Mouse (Mus musculus): ENCODE results near the gene Megf9.

The Megf9 gene

GRCm38 (mm10) chr4:70523346-70523745 is 11.4 kb downstream of the Megf9 start:
- DNase-seq (ENCODE audit: low read depth, low spot score), result no peak

- no peak for DNase-seq (ENCODE audit: low read depth, low spot score)
These were observed 13.1 kb downstream of the Megf9 start for GRCm38 (mm10) chr4:70521506-70522292.

GRCm38 (mm10) chr4:70517646-70518045 is 17.1 kb downstream of the Megf9 start:
- no peak for DNase-seq (ENCODE audit: low read depth, low spot score)

DNA sequence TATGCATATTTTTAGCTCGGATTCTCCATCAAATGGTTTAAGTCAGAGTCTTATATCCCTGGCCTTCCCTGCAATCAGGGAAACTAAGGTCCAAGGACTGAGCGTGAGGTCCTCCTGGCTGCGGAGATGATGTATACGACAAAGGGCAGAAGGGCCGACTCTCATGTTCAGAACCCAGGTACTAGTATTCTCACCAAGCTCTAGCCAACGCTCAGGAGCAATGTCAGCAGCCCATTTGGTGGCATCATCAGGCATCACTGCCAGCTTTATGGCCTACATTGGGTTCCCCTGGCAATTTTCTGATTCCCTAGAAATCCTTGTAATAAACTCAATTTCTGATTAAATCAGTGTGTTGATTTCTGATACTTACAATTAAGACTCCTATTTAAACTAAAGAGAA is 18.5 kb downstream of the Megf9 start:
- DNase-seq (ENCODE audit: low read depth, low spot score), result no peak

DNA sequence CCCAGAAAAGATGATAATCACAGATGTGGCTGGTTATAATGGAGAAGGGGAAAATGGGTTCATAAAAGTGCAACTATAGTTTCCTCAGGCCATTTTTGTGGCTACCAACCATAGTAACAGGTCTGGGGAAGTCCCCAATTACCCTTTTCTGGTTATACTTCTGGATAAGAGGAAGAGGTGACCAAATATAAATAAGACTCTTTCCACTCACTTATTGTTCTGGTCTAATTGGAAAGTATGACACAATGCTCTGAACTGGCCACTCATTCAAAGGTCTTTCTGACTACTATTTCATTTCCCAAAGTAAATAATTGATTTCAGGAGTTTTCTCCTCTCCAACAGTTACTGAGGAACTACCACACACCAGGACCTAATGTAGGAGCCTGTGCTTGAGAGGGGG is 19.3 kb downstream of the Megf9 start:
- DNase-seq (ENCODE audit: low read depth, low spot score), result no peak

GRCm38 (mm10) chr4:70509987-70510386 is 24.8 kb downstream of the Megf9 start:
- DNase-seq (ENCODE audit: low read depth, low spot score), result no peak

- no peak for DNase-seq (ENCODE audit: low read depth, low spot score)
These were observed 25.2 kb downstream of the Megf9 start for GRCm38 (mm10) chr4:70509565-70509964.

GRCm38 (mm10) chr4:70508207-70508606 is 26.6 kb downstream of the Megf9 start:
- no peak for DNase-seq (ENCODE audit: low read depth, low spot score)

DNA sequence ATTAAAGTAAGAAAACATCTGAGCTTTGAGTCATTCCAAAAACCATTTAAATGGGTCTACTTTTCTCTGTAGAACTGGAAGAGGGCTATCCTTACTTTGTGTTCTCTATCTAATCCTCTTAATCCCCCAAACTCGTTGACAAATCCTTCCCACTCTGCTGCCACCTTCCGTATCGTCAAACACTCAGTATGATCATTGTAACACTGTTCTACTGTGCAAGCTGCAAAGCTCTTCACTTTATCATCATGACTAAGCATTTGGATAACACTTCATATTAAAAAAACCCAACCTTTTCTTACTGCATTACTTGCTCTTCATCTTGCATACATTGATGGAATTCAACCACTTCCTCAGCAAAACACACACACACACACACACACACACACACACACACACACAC is 28.8 kb downstream of the Megf9 start:
- no peak for DNase-seq (ENCODE audit: low read depth, low spot score)

- DNase-seq (ENCODE audit: low read depth, low spot score), result no peak
These were observed 31.0 kb downstream of the Megf9 start for GRCm38 (mm10) chr4:70503827-70504226.

DNA sequence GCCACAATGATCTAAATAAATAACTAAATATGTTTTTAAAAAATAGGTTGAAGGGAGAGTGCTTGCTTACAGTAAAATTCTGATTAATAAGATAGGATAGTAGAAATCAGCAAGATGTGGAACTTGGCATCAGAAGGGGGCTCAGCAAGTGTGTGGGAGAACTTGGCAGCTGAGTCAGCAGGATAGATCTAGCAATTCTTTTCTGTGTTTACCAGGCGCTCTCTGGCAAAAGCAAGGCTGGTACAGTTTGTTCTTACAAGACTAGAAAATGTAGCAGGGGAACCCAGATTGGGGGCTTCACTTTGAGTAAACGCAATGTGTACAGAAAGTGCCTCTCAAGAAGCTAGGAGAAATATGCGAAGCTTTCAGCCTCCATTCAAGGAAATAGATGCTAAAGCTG is 35.5 kb downstream of the Megf9 start:
- no peak for DNase-seq (ENCODE audit: low read depth, low spot score)

- DNase-seq (ENCODE audit: low read depth, low spot score), result no peak
These were observed 37.8 kb downstream of the Megf9 start for GRCm38 (mm10) chr4:70496978-70497377.

DNA sequence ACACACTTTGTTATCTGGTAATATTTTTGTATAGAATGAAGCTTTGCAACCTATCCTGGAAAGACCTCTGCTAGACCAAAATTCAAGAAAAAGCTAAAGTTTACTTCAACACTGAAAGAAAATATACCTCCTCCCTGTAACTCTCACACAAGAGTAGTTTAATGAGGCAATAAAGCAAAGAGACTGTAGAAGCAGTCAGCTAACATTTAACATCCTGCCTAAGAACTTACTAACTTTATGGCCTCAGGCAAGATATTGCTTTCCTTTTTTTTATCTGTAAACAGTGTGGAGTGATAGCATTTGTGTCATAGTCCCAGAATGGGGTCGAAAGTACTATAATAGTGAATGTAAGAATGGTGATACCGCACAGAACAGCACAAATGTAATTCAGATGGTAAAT is 45.0 kb downstream of the Megf9 start:
- DNase-seq (ENCODE audit: low read depth, low spot score), result no peak

GRCm38 (mm10) chr4:70488415-70488814 is 46.4 kb downstream of the Megf9 start:
- no peak for DNase-seq (ENCODE audit: low read depth, low spot score)

- no peak for DNase-seq (ENCODE audit: low read depth, low spot score)
These were observed 50.7 kb downstream of the Megf9 start for GRCm38 (mm10) chr4:70484134-70484533.

DNA sequence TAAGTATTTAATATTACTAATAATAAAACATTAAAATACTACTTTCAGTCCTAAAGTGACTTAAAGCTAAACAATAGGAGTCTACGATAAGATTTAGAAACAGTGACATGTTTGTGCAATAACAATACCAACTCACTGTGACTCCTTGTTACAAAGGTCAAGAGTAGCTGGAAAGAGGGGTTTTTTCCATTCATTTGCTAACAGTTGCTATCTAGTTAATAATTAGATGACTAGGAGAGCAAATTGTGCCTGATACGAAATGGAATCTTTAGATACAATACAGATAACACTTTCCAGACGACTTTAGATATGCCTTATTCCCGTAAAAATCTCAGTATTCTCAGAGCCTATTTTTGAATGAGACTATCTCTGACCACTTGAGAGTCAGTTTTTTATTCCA is 52.9 kb downstream of the Megf9 start:
- no peak for DNase-seq (ENCODE audit: low read depth, low spot score)

- DNase-seq (ENCODE audit: low read depth, low spot score), result no peak
These were observed 63.4 kb downstream of the Megf9 start for GRCm38 (mm10) chr4:70471398-70471797.

GRCm38 (mm10) chr4:70465921-70466689 is 68.7 kb downstream of the Megf9 start:
- DNase-seq (ENCODE audit: low read depth, low spot score), result no peak

DNA sequence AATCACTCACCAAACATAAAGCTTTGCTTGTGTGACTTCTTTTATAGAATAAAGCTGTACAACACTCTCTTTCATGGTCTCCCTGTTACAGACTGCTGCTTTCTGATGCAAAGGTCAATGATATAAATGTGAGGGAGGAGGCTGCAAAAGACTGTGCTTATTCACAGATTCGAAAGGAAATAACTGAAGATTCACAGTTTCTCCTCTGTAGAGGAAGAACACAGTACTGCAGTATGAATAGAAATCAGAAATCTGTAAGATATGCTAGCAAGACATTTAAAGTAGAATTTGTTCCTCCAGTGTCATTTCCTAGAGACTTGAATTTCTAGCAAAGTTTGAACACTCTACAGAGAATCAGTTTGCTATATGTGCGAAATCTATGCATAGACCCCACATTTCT is 71.5 kb downstream of the Megf9 start:
- DNase-seq (ENCODE audit: low read depth, low spot score), result no peak

GRCm38 (mm10) chr4:70461416-70461815 is 73.4 kb downstream of the Megf9 start:
- no peak for DNase-seq (ENCODE audit: low read depth, low spot score)

GRCm38 (mm10) chr4:70452161-70452560 is 82.6 kb downstream of the Megf9 start:
- no peak for DNase-seq (ENCODE audit: low read depth, low spot score)

GRCm38 (mm10) chr4:70451750-70452149 is 83.0 kb downstream of the Megf9 start:
- DNase-seq (ENCODE audit: low read depth, low spot score), result no peak

DNA sequence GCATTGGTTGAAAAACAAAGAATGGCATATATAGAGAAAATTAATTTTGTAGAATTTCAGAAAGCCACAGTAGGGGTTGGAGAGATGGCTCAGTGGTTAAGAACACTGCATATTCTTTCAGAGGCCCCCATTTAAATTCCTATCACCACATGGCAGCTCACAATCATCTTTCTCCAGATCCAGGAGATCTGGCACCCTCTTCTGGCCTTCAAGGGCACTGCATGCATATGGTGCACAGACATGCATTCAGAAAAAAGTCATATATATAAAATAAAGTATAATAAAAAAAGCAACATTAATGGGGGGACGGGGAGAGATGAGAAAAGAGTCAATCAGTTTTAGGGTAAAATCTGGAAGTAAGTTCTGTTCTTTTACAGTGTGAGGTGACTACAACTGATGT is 85.1 kb downstream of the Megf9 start:
- no peak for DNase-seq (ENCODE audit: low read depth, low spot score)
